Mouse (Mus musculus): ENCODE measurements at regions not wholly inside any gene's neighbourhood (a gene's known extent, or its start where the extent isn't known, plus 50 kb on each side); places are given as distances from the start of the nearest gene placed in this dataset.

DNA sequence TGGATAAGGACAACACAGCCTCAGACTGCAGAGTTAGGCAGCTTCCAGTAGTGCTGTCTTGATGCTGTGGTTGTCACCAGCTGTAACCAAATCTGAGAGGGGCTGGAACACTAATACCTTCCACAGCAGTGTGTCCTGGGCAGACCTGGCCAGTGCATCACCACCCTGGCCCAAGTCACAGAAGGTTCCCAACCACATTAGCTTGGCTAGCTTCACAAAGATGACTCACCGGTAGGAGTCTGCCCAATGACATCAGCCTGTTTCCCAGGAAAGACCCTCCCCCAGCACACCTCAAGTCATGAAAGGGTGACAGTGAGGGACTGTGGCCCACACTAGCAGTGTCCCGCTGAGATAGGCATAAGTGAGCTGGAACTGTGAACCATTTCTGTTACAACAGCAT is 75.5 kb upstream of the Gsc start:
- H3K4me2 ChIP-seq (ENCODE audit: low read depth, low read length), result no peak overlapping the region
- no peaks in the 10 kb centered on the region for H3K36me3 ChIP-seq (ENCODE audit: control insufficient read depth, insufficient read depth, low read length)
- H3K9ac ChIP-seq (ENCODE audit: low read depth, low read length), result no peak overlapping the region
- peaks cover 5% of the 10 kb centered on the region for H3K4me1 ChIP-seq (ENCODE audit: control insufficient read depth, insufficient read depth, low read length)
- DNase-seq (ENCODE audit: low spot score), result no peak
- no peaks in the 10 kb centered on the region for H3K27me3 ChIP-seq (replicated peaks; ENCODE audit: control insufficient read depth, insufficient read depth, low read length)
- ATAC-seq (ENCODE audit: low read depth), result no peak
- no peak overlapping the region for H3K27ac ChIP-seq (replicated peaks; ENCODE audit: low read depth, low read length)
- no peak overlapping the region for H3K4me3 ChIP-seq (ENCODE audit: low read depth, low read length)
- H3K9me3 ChIP-seq (ENCODE audit: control insufficient read depth, low read length), result no peaks in the 10 kb centered on the region
- WGBS, result 92% methylated on average over 2 of the region's 2 CpGs

- H3K9ac ChIP-seq (ENCODE audit: low read depth, low read length), result no peak overlapping the region
- peak; percentile 33 for DNase-seq (ENCODE audit: low spot score)
- peaks cover 5% of the 10 kb centered on the region for H3K4me1 ChIP-seq (ENCODE audit: control insufficient read depth, insufficient read depth, low read length)
- WGBS, result 69% methylated on average over 3 of the region's 3 CpGs
- H3K27ac ChIP-seq (replicated peaks; ENCODE audit: low read depth, low read length), result no peak overlapping the region
- no peaks in the 10 kb centered on the region for H3K27me3 ChIP-seq (replicated peaks; ENCODE audit: control insufficient read depth, insufficient read depth, low read length)
- no peak for ATAC-seq (ENCODE audit: low read depth)
- H3K4me2 ChIP-seq (ENCODE audit: low read depth, low read length), result no peak overlapping the region
- H3K4me3 ChIP-seq (ENCODE audit: low read depth, low read length), result no peak overlapping the region
- no peaks in the 10 kb centered on the region for H3K36me3 ChIP-seq (ENCODE audit: control insufficient read depth, insufficient read depth, low read length)
- H3K9me3 ChIP-seq (ENCODE audit: control insufficient read depth, low read length), result no peaks in the 10 kb centered on the region
Observed at GRCm38 (mm10) chr12:104547561-104547960, 74.4 kb upstream of the Gsc start.

DNA sequence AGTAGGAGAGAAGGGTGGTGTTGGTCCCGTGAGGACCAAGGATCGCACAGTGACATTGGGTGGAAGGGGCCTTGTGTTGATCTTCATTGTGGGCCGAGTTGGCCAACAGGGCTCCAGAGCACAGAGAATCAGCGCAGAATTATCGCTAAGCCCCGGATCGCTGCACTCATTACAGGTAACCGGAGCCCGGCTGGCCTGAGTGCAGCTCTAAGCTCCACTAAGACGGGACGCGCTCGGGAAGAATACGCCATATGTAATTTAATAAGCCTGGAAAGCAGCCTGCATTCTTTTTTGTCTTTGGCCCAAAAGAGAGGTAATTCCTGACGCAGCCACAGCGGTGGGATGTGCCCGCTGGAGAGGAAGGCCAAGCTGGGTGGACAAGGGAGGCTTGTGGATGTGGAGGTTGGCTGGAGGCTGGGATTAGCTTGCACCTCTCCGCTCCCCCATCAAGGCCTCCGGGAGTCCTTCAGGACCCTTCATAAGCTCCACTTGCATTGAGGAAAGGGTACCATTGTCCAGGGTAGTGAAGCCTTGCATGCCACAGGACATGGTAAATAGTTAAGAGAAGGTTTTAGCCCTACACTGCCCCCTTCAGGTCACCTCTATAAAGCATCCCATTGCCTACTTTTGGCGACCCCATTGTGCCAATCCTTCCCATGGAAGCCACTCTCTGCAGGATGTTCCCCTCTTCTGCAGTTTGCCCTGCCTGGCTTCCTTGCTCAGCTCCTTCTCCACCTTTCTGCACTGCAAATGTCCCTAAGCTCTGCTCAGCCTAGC is 73.1 kb upstream of the Gsc start:
- WGBS, result 53% methylated on average over 20 of the region's 20 CpGs
- H3K9ac ChIP-seq (ENCODE audit: low read depth, low read length), result no peak overlapping the region
- H3K27me3 ChIP-seq (replicated peaks; ENCODE audit: control insufficient read depth, insufficient read depth, low read length), result no peaks in the 10 kb centered on the region
- no peaks in the 10 kb centered on the region for H3K9me3 ChIP-seq (ENCODE audit: control insufficient read depth, low read length)
- DNase-seq (ENCODE audit: low spot score) (peak; percentile 90), ATAC-seq (ENCODE audit: low read depth) (peak; percentile 92)
- H3K4me1 ChIP-seq (ENCODE audit: control insufficient read depth, insufficient read depth, low read length), result peaks cover 5% of the 10 kb centered on the region
- 0 out of 2 replicates have a peak overlapping the region, but pooled peaks have one; percentile 15 for H3K4me2 ChIP-seq (ENCODE audit: low read depth, low read length)
- H3K36me3 ChIP-seq (ENCODE audit: control insufficient read depth, insufficient read depth, low read length), result no peaks in the 10 kb centered on the region
- no peak overlapping the region for H3K4me3 ChIP-seq (ENCODE audit: low read depth, low read length)
- 0 out of 2 replicates have a peak overlapping the region, but pooled peaks have one; percentile 17 for H3K27ac ChIP-seq (replicated peaks; ENCODE audit: low read depth, low read length)

- no peak for ATAC-seq (ENCODE audit: low read depth)
- no peak overlapping the region for H3K4me2 ChIP-seq (ENCODE audit: low read depth, low read length)
- WGBS, result 92% methylated on average over 7 of the region's 7 CpGs
Observed at GRCm38 (mm10) chr12:104539911-104540310, 66.8 kb upstream of the Gsc start.

DNA sequence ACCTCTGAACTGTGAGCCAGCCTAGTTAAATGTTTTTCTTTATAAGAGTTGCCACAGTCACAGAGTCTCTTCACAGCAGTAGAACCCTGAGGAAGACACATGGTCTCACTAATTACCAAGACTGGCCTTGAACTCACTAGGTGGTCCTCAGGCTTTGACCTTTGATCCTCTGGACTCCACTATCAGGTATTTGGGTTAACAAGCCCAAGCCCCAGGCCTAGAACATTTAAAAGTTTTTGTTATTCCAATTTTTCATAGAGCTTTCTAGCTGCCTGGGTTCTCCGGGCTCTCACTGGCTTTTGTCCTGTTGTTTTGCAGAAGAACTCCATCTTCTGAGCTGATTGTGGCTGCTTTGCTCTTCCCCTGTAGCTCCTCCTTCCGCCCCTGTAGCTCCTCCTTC is 65.3 kb upstream of the Gsc start:
- DNase-seq (ENCODE audit: low spot score), result no peak
- no peak overlapping the region for H3K9ac ChIP-seq (ENCODE audit: low read depth, low read length)
- no peaks in the 10 kb centered on the region for H3K27me3 ChIP-seq (replicated peaks; ENCODE audit: control insufficient read depth, insufficient read depth, low read length)
- WGBS, result 86% methylated on average over 2 of the region's 2 CpGs
- no peaks in the 10 kb centered on the region for H3K36me3 ChIP-seq (ENCODE audit: control insufficient read depth, insufficient read depth, low read length)
- no peak overlapping the region for H3K4me2 ChIP-seq (ENCODE audit: low read depth, low read length)
- no peaks in the 10 kb centered on the region for H3K9me3 ChIP-seq (ENCODE audit: control insufficient read depth, low read length)
- no peak overlapping the region for H3K4me3 ChIP-seq (ENCODE audit: low read depth, low read length)
- no peak overlapping the region for H3K27ac ChIP-seq (replicated peaks; ENCODE audit: low read depth, low read length)
- 0 out of 2 replicates have a peak, but pooled peaks cover 3% of the 10 kb centered on the region for H3K4me1 ChIP-seq (ENCODE audit: control insufficient read depth, insufficient read depth, low read length)
- no peak for ATAC-seq (ENCODE audit: low read depth)

More at GRCm38 (mm10) chr12:104539911-104540310, 66.8 kb upstream of the Gsc start:
- Histone ChIP-seq H3K27me3 (replicated peaks; ENCODE audit: control insufficient read depth, insufficient read depth, low read length) (no peaks in the 10 kb centered on the region), H3K36me3 (ENCODE audit: control insufficient read depth, insufficient read depth, low read length) (no peaks in the 10 kb centered on the region), H3K9ac (ENCODE audit: low read depth, low read length) (no peak overlapping the region), H3K27ac (replicated peaks; ENCODE audit: low read depth, low read length) (no peak overlapping the region), H3K4me1 (ENCODE audit: control insufficient read depth, insufficient read depth, low read length) (0 out of 2 replicates have a peak, but pooled peaks cover 3% of the 10 kb centered on the region), H3K4me3 (ENCODE audit: low read depth, low read length) (no peak overlapping the region), H3K9me3 (ENCODE audit: control insufficient read depth, low read length) (no peaks in the 10 kb centered on the region)
- DNase-seq (ENCODE audit: low spot score), result no peak

DNA sequence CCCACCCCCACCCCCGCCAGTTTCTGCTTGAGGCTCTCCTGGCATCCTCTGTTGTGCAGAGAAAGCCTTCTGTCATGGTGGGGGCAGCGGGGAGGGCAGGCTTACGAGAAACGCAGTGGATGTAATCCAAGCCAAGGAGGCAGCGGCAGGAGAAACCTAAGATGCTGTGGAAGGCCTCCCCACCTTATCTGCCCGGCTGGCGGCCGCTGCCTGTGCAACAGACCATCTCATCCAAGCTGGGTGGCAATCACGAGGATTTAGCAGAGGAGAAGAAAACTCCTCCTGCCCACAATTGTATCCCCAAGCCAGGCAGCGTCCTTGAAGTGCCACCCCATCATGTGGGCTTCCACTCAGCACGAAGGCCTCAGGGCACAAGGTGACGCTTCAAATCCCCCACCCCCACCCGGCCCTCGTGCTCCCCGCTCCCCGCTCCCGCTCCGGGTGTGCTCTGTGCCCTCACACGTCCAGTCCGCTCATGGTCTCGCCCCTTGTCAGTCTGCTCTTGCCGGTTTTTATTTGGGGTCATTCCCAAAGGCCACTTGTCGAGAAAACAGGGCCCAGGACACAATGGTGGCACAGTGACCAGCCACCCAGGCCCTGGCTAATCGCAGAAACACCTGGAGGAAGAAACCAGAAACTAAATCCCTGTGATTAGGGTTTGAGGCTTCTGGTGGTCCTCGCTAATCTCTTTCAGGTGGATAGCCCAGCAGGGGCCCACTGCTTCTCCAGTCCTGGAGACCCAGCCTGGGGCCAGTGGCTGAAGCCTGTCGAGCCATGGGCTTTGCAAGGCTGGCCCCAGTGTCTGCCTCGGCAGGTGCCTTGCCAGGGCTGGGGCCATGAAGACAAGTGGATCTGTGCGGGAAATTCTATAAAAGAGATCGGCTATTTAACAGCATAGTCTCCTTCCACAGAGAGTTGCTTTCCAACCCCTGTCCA is 58.6 kb upstream of the Gsc start:
- DNase-seq (ENCODE audit: low spot score), result peak; percentile 41

DNA sequence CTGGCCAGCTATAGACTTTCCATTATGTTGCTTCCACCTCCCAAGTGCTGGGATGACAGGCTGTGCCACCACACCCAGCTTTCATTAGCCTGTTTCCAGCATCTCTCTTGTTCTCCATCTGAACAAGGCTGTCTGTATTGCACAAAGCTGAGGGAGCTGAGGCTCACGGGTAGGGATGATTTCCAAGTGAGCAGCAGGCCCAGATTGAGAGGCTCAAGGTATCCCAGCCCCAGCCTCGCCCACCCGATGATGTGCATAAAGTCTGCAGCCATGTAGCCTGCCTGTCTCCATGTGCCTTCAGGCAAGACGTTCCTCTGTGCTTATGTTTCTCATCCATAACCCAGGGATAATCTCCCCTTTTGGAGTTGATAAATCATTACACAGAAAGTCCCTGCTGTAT is 57.5 kb upstream of the Gsc start:
- H3K4me1 ChIP-seq (ENCODE audit: control insufficient read depth, insufficient read depth, low read length), result peaks cover 9% of the 10 kb centered on the region
- 74% methylated on average over 4 of the region's 4 CpGs for WGBS

More for the DNA sequence above, 58.6 kb upstream of the Gsc start:
- Histone ChIP-seq H3K27ac (replicated peaks; ENCODE audit: low read depth, low read length) (no peak overlapping the region; the same call in 1 of the 2 replicates), H3K36me3 (ENCODE audit: control insufficient read depth, insufficient read depth, low read length) (no peaks in the 10 kb centered on the region), H3K9ac (ENCODE audit: low read depth, low read length) (no peak overlapping the region), H3K27me3 (replicated peaks; ENCODE audit: control insufficient read depth, insufficient read depth, low read length) (no peaks in the 10 kb centered on the region), H3K9me3 (ENCODE audit: control insufficient read depth, low read length) (no peaks in the 10 kb centered on the region), H3K4me3 (ENCODE audit: low read depth, low read length) (no peak overlapping the region), H3K4me2 (ENCODE audit: low read depth, low read length) (0 out of 2 replicates have a peak overlapping the region, but pooled peaks have one; percentile 3), H3K4me1 (ENCODE audit: control insufficient read depth, insufficient read depth, low read length) (peaks cover 9% of the 10 kb centered on the region)
- 16% methylated on average over 25 of the region's 29 CpGs for WGBS
- peak; percentile 41; the same call in 1 of the 2 replicates for ATAC-seq (ENCODE audit: low read depth)

More for the DNA sequence above, 57.5 kb upstream of the Gsc start:
- no peak for DNase-seq (ENCODE audit: low spot score)
- no peak for ATAC-seq (ENCODE audit: low read depth)
- no peak overlapping the region for H3K4me2 ChIP-seq (ENCODE audit: low read depth, low read length)
- H3K9me3 ChIP-seq (ENCODE audit: control insufficient read depth, low read length), result peaks cover 9% of the 10 kb centered on the region
- no peaks in the 10 kb centered on the region for H3K36me3 ChIP-seq (ENCODE audit: control insufficient read depth, insufficient read depth, low read length)
- H3K27ac ChIP-seq (replicated peaks; ENCODE audit: low read depth, low read length), result no peak overlapping the region
- H3K4me3 ChIP-seq (ENCODE audit: low read depth, low read length), result no peak overlapping the region
- H3K9ac ChIP-seq (ENCODE audit: low read depth, low read length), result no peak overlapping the region
- no peaks in the 10 kb centered on the region for H3K27me3 ChIP-seq (replicated peaks; ENCODE audit: control insufficient read depth, insufficient read depth, low read length)
